In genomic region chr7:98834711-98835321, GRCm38 (mm10) we compare ENCODE assay signal across 8 mouse cellular contexts. TPM values are rescaled to one million over a fixed set of nuclear protein-coding genes. Genes with fewer than 3 reads are reported as not detected.
A peak's percentile ranks its signal among the peaks of the same experiment; 100 is the strongest.
DNase-seq lines count a peak whose midpoint lies in the region; ATAC-seq and TF ChIP-seq lines count a peak whose summit lies in the region.

Gene Wnt11, plus strand, starts transcription at chr7:98835112.

- peaks cover 47% of the 10 kb centered on the region for H3K27me3 ChIP-seq in hindbrain, postnatal 0 days (ENCODE audit: insufficient read depth, low read length)
- peaks cover 71% of the 10 kb centered on the region for H3K27me3 ChIP-seq in lung, embryonic 15.5 days
- H3K27me3 ChIP-seq in stomach, embryonic 14.5 days (ENCODE audit: control insufficient read depth, insufficient read depth, low read length): peaks cover 20% of the 10 kb centered on the region

- TF ChIP-seq CTCF in hindbrain, postnatal 0 days (IDR thresholded peaks at IDR 0.05; ENCODE audit: low read depth): no peak

- peak; percentile 29 to 44 for DNase-seq in cerebellum, postnatal 36 days
- no peak for DNase-seq in cerebellum, adult 11-12 months
- peak; percentile 66 for DNase-seq in adrenal gland, postnatal 10 days
- DNase-seq in gastrocnemius, adult 18-20 months (ENCODE audit: low spot score): peak; percentile 60
- DNase-seq in hindbrain, postnatal 0 days (ENCODE audit: low spot score): peak; percentile 40
- DNase-seq in spleen, postnatal 4 days (ENCODE audit: low spot score in 2 of 2): no peak

- H3K4me2 ChIP-seq in hindbrain, postnatal 0 days (ENCODE audit: low read depth, low read length): peak within 1 kb of the TSS; percentile 98
- peak within 1 kb of the TSS; percentile 99 for H3K4me2 ChIP-seq in lung, embryonic 15.5 days
- peak within 1 kb of the TSS; percentile 98 for H3K4me2 ChIP-seq in stomach, embryonic 14.5 days (replicated peaks; ENCODE audit: low read depth, low read length)

- H3K9me3 ChIP-seq in hindbrain, postnatal 0 days (ENCODE audit: low read length): no peaks in the 10 kb centered on the region
- no peaks in the 10 kb centered on the region for H3K9me3 ChIP-seq in lung, embryonic 15.5 days
- no peaks in the 10 kb centered on the region for H3K9me3 ChIP-seq in stomach, embryonic 14.5 days (ENCODE audit: control insufficient read depth, low read depth, low read length)

- no peak for ATAC-seq in hindbrain, postnatal 0 days
- ATAC-seq in lung, embryonic 15.5 days (ENCODE audit: borderline replicate concordance, extremely low read depth, low FRiP score, low TSS enrichment): no peak
- no peak for ATAC-seq in stomach, embryonic 14.5 days (ENCODE audit: insufficient number of reproducible peaks, insufficient read depth, low FRiP score, low read depth)

- H3K9ac ChIP-seq in hindbrain, postnatal 0 days (replicated peaks; ENCODE audit: low read length): peak within 1 kb of the TSS; percentile 57
- H3K9ac ChIP-seq in lung, embryonic 15.5 days: peak within 1 kb of the TSS; percentile 72
- peak within 1 kb of the TSS; percentile 53 for H3K9ac ChIP-seq in stomach, embryonic 14.5 days (replicated peaks; ENCODE audit: low read depth, low read length)

- peak within 1 kb of the TSS; percentile 56 for H3K4me3 ChIP-seq in hindbrain, postnatal 0 days (ENCODE audit: low read length)
- H3K4me3 ChIP-seq in lung, embryonic 15.5 days: peak within 1 kb of the TSS; percentile 64
- peak within 1 kb of the TSS; percentile 59 for H3K4me3 ChIP-seq in stomach, embryonic 14.5 days (ENCODE audit: low read depth, low read length)

- WGBS in hindbrain, postnatal 0 days: under 1% methylated on average over 57 of the region's 66 CpGs
- WGBS in lung, embryonic 15.5 days: under 1% methylated on average over 66 of the region's 66 CpGs
- under 1% methylated on average over 65 of the region's 66 CpGs for WGBS in stomach, embryonic 14.5 days

- H3K36me3 ChIP-seq in hindbrain, postnatal 0 days (ENCODE audit: insufficient read depth, low read length): no peaks in the 10 kb centered on the region
- H3K36me3 ChIP-seq in lung, embryonic 15.5 days: no peaks in the 10 kb centered on the region
- H3K36me3 ChIP-seq in stomach, embryonic 14.5 days (ENCODE audit: control insufficient read depth, insufficient read depth, low read length): no peaks in the 10 kb centered on the region

- H3K27ac ChIP-seq in hindbrain, postnatal 0 days: no peak within 1 kb of the TSS
- H3K27ac ChIP-seq in lung, embryonic 15.5 days: peak within 1 kb of the TSS; percentile 23; the same call in 1 of the 2 replicates
- no peak within 1 kb of the TSS for H3K27ac ChIP-seq in stomach, embryonic 14.5 days (ENCODE audit: low read length)

- peaks cover 5% of the 10 kb centered on the region; the same call in 1 of the 2 replicates for H3K4me1 ChIP-seq in hindbrain, postnatal 0 days (ENCODE audit: insufficient read depth, low read length)
- peaks cover 49% of the 10 kb centered on the region for H3K4me1 ChIP-seq in lung, embryonic 15.5 days
- peaks cover 27% of the 10 kb centered on the region; the same call in 1 of the 2 replicates for H3K4me1 ChIP-seq in stomach, embryonic 14.5 days (ENCODE audit: control insufficient read depth, insufficient read depth, low read length)

RNA-seq across cellular contexts. Expression of gene Wnt11, which starts in this region (rescaled TPM):
- 1 to 10 TPM; 6.4 to 6.5 TPM for total RNA-seq in adrenal gland, postnatal 10 days (2021)
- 1 to 10 TPM; 6.5 to 6.8 TPM for total RNA-seq in gastrocnemius, adult 18-20 months (2021)
- total RNA-seq in hindbrain, postnatal 0 days (2014; rRNA removed): 11.4 and 17.2 TPM in 2 replicates
- polyA plus RNA-seq in hindbrain, postnatal 0 days (2015; fragmentation: Nextera tagmentation; extraction: Ambion mirVana): 2.2 and 2.8 TPM in 2 replicates
- polyA plus RNA-seq in lung, embryonic 15.5 days (2015; fragmentation: Nextera tagmentation; extraction: Ambion mirVana): 18.9 and 19.8 TPM in 2 replicates
- polyA plus RNA-seq in stomach, embryonic 14.5 days (2014; fragmentation: Nextera tagmentation; extraction: Ambion mirVana): 7.2 and 8.6 TPM in 2 replicates

Comparison
In these comparisons a context has a peak if more than half of its experiments do, and no peak if none do; other contexts are left out.
1. DNase-seq: peak in cerebellum, postnatal 36 days (2 of 2), adrenal gland, postnatal 10 days (single experiment), gastrocnemius, adult 18-20 months (single experiment) and hindbrain, postnatal 0 days (single experiment); none in cerebellum, adult 11-12 months (single experiment) and spleen, postnatal 4 days (0 of 2).
2. Peak in every context shown above with its lines, with median percentiles within 50 percentile points of each other: H3K4me2 ChIP-seq, H3K4me3 ChIP-seq and H3K9ac ChIP-seq.